Mouse (Mus musculus): Measurements from ENCODE around the gene Lbhd2. TPM values are rescaled to one million over a fixed set of nuclear protein-coding genes. Genes with fewer than 3 reads are reported as not detected.

The Lbhd2 gene
- total and polyA plus RNA-seq, 2 experiments from 2014 or later = 6.4 to 18.2 TPM

GRCm38 (mm10) chr12:111442309-111443010 lies 35.9 kb downstream of the Lbhd2 start, which contains the start of gene Tnfaip2:
Tnfaip2 (plus strand) TSS chr12:111442469.
- DNase-seq (ENCODE audit: low spot score) (no peak), ATAC-seq (ENCODE audit: low FRiP score) (peak; percentile 43; the same call in 1 of the 2 replicates)
- WGBS = 1% methylated on average over 48 of the region's 48 CpGs
- Histone ChIP-seq H3K27ac (ENCODE audit: low read depth, low read length) (no peak within 1 kb of the TSS), H3K9ac (replicated peaks; ENCODE audit: low read length, poor library complexity, severe bottlenecking) (peak within 1 kb of the TSS; percentile 24; the same call in 1 of the 2 replicates), H3K4me2 (ENCODE audit: low read depth, low read length, poor library complexity, severe bottlenecking) (peak within 1 kb of the TSS; percentile 75), H3K36me3 (ENCODE audit: insufficient read depth, low read length) (no peaks in the 10 kb centered on the region), H3K4me1 (ENCODE audit: insufficient read depth, low read length) (0 out of 2 replicates have a peak, but pooled peaks cover 3% of the 10 kb centered on the region), H3K9me3 (ENCODE audit: low read length) (no peaks in the 10 kb centered on the region), H3K27me3 (ENCODE audit: insufficient read depth, low read length) (peaks cover 61% of the 10 kb centered on the region), H3K4me3 (ENCODE audit: low read depth, low read length) (peak within 1 kb of the TSS; percentile 36)
- TF ChIP-seq CTCF (IDR thresholded peaks at IDR 0.05) = no peak

GRCm38 (mm10) chr12:111443011-111443870 lies 36.6 kb downstream of the Lbhd2 start:
- 24% methylated on average over 15 of the region's 15 CpGs for whole genome bisulfite sequencing
- no peak for ATAC-seq (ENCODE audit: low FRiP score)
- no peaks in the 10 kb centered on the region for H3K36me3 ChIP-seq (ENCODE audit: insufficient read depth, low read length)
- peak overlapping the region; percentile 36; the same call in 1 of the 2 replicates for H3K4me3 ChIP-seq (ENCODE audit: low read depth, low read length)
- no peak overlapping the region for H3K27ac ChIP-seq (ENCODE audit: low read depth, low read length)
- DNase-seq (ENCODE audit: low spot score) = no peak
- H3K27me3 ChIP-seq (ENCODE audit: insufficient read depth, low read length) = peaks cover 69% of the 10 kb centered on the region
- H3K4me2 ChIP-seq (ENCODE audit: low read depth, low read length, poor library complexity, severe bottlenecking) = no peak overlapping the region
- 0 out of 2 replicates have a peak, but pooled peaks cover 3% of the 10 kb centered on the region for H3K4me1 ChIP-seq (ENCODE audit: insufficient read depth, low read length)
- no peaks in the 10 kb centered on the region for H3K9me3 ChIP-seq (ENCODE audit: low read length)
- TF ChIP-seq CTCF (IDR thresholded peaks at IDR 0.05) = no peak
- no peak overlapping the region for H3K9ac ChIP-seq (replicated peaks; ENCODE audit: low read length, poor library complexity, severe bottlenecking)

- Histone ChIP-seq H3K36me3 (ENCODE audit: insufficient read depth, low read length) (no peaks in the 10 kb centered on the region), H3K4me3 (ENCODE audit: low read depth, low read length) (no peak overlapping the region), H3K4me1 (ENCODE audit: insufficient read depth, low read length) (0 out of 2 replicates have a peak, but pooled peaks cover 3% of the 10 kb centered on the region), H3K9ac (replicated peaks; ENCODE audit: low read length, poor library complexity, severe bottlenecking) (no peak overlapping the region), H3K4me2 (ENCODE audit: low read depth, low read length, poor library complexity, severe bottlenecking) (no peak overlapping the region), H3K9me3 (ENCODE audit: low read length) (no peaks in the 10 kb centered on the region), H3K27me3 (ENCODE audit: insufficient read depth, low read length) (peaks cover 77% of the 10 kb centered on the region), H3K27ac (ENCODE audit: low read depth, low read length) (no peak overlapping the region)
- ATAC-seq (ENCODE audit: low FRiP score) = no peak
- no peak for DNase-seq (ENCODE audit: low spot score)
- TF ChIP-seq CTCF (IDR thresholded peaks at IDR 0.05) = no peak
- WGBS = 31% methylated on average over 10 of the region's 10 CpGs
These were observed 37.6 kb downstream of the Lbhd2 start for GRCm38 (mm10) chr12:111443921-111444831.

GRCm38 (mm10) chr12:111445161-111445889 lies 38.7 kb downstream of the Lbhd2 start:
- peaks cover 89% of the 10 kb centered on the region for H3K27me3 ChIP-seq (ENCODE audit: insufficient read depth, low read length)
- H3K36me3 ChIP-seq (ENCODE audit: insufficient read depth, low read length) = no peaks in the 10 kb centered on the region
- no peaks in the 10 kb centered on the region for H3K9me3 ChIP-seq (ENCODE audit: low read length)
- TF ChIP-seq CTCF (IDR thresholded peaks at IDR 0.05) = no peak
- 0 out of 2 replicates have a peak, but pooled peaks cover 3% of the 10 kb centered on the region for H3K4me1 ChIP-seq (ENCODE audit: insufficient read depth, low read length)
- no peak overlapping the region for H3K9ac ChIP-seq (replicated peaks; ENCODE audit: low read length, poor library complexity, severe bottlenecking)
- peak overlapping the region; percentile 21 for H3K4me3 ChIP-seq (ENCODE audit: low read depth, low read length)
- peak overlapping the region; percentile 47 for H3K4me2 ChIP-seq (ENCODE audit: low read depth, low read length, poor library complexity, severe bottlenecking)
- H3K27ac ChIP-seq (ENCODE audit: low read depth, low read length) = no peak overlapping the region
- ATAC-seq (ENCODE audit: low FRiP score) (no peak), DNase-seq (ENCODE audit: low spot score) (no peak)
- WGBS = 9% methylated on average over 37 of the region's 52 CpGs

All from midbrain, postnatal 0 days (tissue).